Mouse (Mus musculus): ENCODE measurements around the gene Phf24. TPM values are rescaled to one million over a fixed set of nuclear protein-coding genes. Genes with fewer than 3 reads are reported as not detected.

Gene Phf24
- polyA plus RNA-seq, 1 experiment from 2014 or later = 1.6 TPM

- Histone ChIP-seq H3K36me3 (no peaks in the 10 kb centered on the region), H3K27ac (replicated peaks) (no peak overlapping the region), H3K4me1 (no peaks in the 10 kb centered on the region), H3K9me3 (replicated peaks) (no peaks in the 10 kb centered on the region), H3K4me3 (no peak overlapping the region), H3K27me3 (ENCODE audit: low read depth, poor library complexity, severe bottlenecking) (no peaks in the 10 kb centered on the region)
- DNase-seq (ENCODE audit: low spot score) = no peak
- 93% methylated on average over 6 of the region's 6 CpGs for WGBS
These were observed 27.7 kb upstream of the Phf24 start for GRCm38 (mm10) chr4:42888806-42889205.

DNA sequence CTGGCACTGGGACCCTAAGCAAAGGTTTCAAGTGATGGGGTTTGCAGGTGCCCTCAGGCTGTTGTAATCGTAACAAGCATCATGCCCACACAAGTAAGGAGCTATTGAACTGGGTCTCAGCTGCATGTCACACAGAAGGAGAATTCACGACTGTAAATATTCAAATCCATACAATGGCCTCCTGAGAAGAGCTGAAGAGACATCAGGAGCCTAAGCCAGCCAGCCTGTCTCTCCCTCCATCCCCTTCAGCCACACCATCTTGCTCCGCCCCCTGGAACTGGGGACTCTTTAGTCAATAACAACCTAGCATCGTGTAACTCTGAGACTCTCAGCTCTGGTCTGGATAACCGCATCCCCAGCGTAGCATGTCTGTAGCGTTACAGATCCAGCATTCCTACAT is 25.3 kb upstream of the Phf24 start:
- no peak for DNase-seq (ENCODE audit: low spot score)

GRCm38 (mm10) chr4:42895118-42895517 is 21.3 kb upstream of the Phf24 start:
- Histone ChIP-seq H3K4me3 (no peak overlapping the region), H3K4me1 (peaks cover 11% of the 10 kb centered on the region), H3K27ac (replicated peaks) (no peak overlapping the region), H3K9me3 (replicated peaks) (no peaks in the 10 kb centered on the region), H3K27me3 (ENCODE audit: low read depth, poor library complexity, severe bottlenecking) (no peaks in the 10 kb centered on the region), H3K36me3 (no peaks in the 10 kb centered on the region)
- DNase-seq (ENCODE audit: low spot score) = no peak
- 74% methylated on average over 7 of the region's 7 CpGs for WGBS

More for the DNA sequence above, 25.3 kb upstream of the Phf24 start:
- H3K27me3 ChIP-seq (ENCODE audit: low read depth, poor library complexity, severe bottlenecking) = no peaks in the 10 kb centered on the region
- H3K36me3 ChIP-seq = no peaks in the 10 kb centered on the region
- 0 out of 2 replicates have a peak, but pooled peaks cover 3% of the 10 kb centered on the region for H3K4me1 ChIP-seq
- 71% methylated on average over 7 of the region's 7 CpGs for WGBS
- H3K4me3 ChIP-seq = no peak overlapping the region
- no peaks in the 10 kb centered on the region for H3K9me3 ChIP-seq (replicated peaks)
- no peak overlapping the region for H3K27ac ChIP-seq (replicated peaks)

DNA sequence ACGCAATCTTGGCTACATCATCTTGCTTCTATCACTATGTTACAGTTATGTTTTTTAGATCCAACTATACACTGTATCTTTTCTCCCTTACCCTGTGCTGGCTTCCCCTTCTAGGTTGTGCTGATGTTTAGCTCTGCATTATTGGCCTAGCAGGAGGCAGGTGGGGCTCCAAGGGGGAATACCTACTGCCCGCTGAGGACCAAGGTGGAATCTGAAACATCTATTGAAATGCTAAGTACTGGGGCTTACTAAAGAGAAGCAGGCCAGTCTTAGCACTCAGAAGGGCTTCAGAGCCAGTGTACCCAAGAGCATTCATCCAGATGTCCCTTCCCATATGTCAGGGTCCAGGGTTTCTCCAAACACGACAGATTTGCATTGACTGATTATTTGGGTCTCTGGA is 17.5 kb upstream of the Phf24 start:
- Histone ChIP-seq H3K27me3 (ENCODE audit: low read depth, poor library complexity, severe bottlenecking) (no peaks in the 10 kb centered on the region), H3K27ac (replicated peaks) (no peak overlapping the region), H3K4me1 (peaks cover 11% of the 10 kb centered on the region), H3K36me3 (no peaks in the 10 kb centered on the region), H3K4me3 (no peak overlapping the region), H3K9me3 (replicated peaks) (no peaks in the 10 kb centered on the region)
- DNase-seq (ENCODE audit: low spot score) = no peak
- WGBS = 29% methylated on average over 3 of the region's 3 CpGs

DNA sequence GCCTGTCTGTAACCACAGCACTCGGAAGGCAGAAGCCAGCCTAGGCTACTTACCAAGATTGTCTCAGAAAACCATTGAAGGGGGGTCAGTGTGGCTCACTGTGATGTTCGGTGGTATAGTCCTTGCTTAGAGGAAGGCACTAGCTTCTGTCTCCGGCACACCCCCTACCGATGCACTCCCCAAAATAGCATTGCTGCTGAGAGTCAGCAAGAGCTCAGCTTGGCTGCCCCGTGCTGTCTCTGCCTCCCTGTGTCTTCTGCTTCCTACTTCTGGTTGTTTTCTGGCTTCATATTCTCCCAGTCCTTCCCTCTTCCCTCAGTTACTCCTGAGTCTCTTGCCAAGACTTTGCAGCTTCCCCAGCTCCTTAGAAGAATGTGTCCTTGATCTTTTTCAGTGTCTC is 15.6 kb upstream of the Phf24 start:
- H3K4me3 ChIP-seq = no peak overlapping the region
- H3K27me3 ChIP-seq (ENCODE audit: low read depth, poor library complexity, severe bottlenecking) = no peaks in the 10 kb centered on the region
- H3K9me3 ChIP-seq (replicated peaks) = no peaks in the 10 kb centered on the region
- H3K27ac ChIP-seq (replicated peaks) = no peak overlapping the region
- 70% methylated on average over 5 of the region's 5 CpGs for WGBS
- peaks cover 15% of the 10 kb centered on the region for H3K4me1 ChIP-seq
- no peaks in the 10 kb centered on the region for H3K36me3 ChIP-seq
- DNase-seq (ENCODE audit: low spot score) = no peak

GRCm38 (mm10) chr4:42902174-42902573 is 14.3 kb upstream of the Phf24 start:
- 66% methylated on average over 9 of the region's 9 CpGs for WGBS

DNA sequence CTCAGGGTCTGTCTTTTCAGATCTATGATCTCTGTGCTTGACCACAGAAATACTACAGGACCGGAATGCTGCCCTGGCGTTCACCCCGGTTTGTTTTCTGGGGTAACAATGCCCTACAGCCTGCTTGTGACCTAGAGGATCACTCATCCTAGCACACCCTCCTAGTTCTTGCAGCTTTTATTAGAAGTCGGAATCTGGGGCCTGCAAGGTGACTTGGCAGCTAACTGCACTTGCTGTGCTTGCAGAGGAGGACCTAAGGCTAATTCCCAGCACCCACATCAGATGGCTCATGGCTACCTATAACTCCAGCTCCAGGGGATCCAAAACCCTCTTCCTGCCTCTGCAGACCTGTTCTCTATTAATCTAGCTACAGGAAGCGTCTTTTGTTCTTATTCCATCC is 13.7 kb upstream of the Phf24 start:
- Histone ChIP-seq H3K36me3 (no peaks in the 10 kb centered on the region), H3K9me3 (replicated peaks) (no peaks in the 10 kb centered on the region), H3K27me3 (ENCODE audit: low read depth, poor library complexity, severe bottlenecking) (no peaks in the 10 kb centered on the region), H3K4me1 (peaks cover 15% of the 10 kb centered on the region), H3K27ac (replicated peaks) (no peak overlapping the region), H3K4me3 (no peak overlapping the region)
- no peak for DNase-seq (ENCODE audit: low spot score)
- WGBS = 89% methylated on average over 5 of the region's 5 CpGs

More at GRCm38 (mm10) chr4:42902174-42902573, 14.3 kb upstream of the Phf24 start:
- no peak overlapping the region for H3K27ac ChIP-seq (replicated peaks)
- no peaks in the 10 kb centered on the region for H3K27me3 ChIP-seq (ENCODE audit: low read depth, poor library complexity, severe bottlenecking)
- peaks cover 15% of the 10 kb centered on the region for H3K4me1 ChIP-seq
- no peak overlapping the region for H3K4me3 ChIP-seq
- H3K36me3 ChIP-seq = no peaks in the 10 kb centered on the region
- H3K9me3 ChIP-seq (replicated peaks) = no peaks in the 10 kb centered on the region
- no peak for DNase-seq (ENCODE audit: low spot score)

- Histone ChIP-seq H3K27ac (replicated peaks) (no peak overlapping the region), H3K4me3 (no peak overlapping the region), H3K4me1 (peaks cover 10% of the 10 kb centered on the region), H3K9me3 (replicated peaks) (no peaks in the 10 kb centered on the region), H3K36me3 (no peaks in the 10 kb centered on the region), H3K27me3 (ENCODE audit: low read depth, poor library complexity, severe bottlenecking) (no peaks in the 10 kb centered on the region)
- 79% methylated on average over 1 of the region's 1 CpGs for WGBS
- no peak for DNase-seq (ENCODE audit: low spot score)
These were observed 12.5 kb upstream of the Phf24 start for GRCm38 (mm10) chr4:42903942-42904341.

DNA sequence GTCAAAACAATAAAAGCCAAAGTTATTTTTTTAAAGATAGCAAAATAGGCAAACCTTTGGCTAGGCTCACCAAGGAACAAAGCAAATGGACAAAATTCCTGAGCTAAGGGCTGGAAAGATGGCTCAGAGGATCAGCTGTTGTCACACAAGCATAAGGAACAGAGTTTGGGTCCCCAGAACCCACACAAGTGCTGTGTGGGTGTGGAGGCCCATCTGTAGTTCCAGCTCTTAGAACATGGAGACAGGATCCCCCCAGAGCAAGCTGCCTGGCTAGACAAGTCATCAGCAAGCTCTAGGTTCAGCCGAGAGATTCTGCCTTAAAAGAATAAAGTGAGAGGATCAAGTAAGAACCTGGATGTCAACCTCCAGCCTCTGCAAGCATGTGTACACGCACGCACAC is 11.9 kb upstream of the Phf24 start:
- H3K27me3 ChIP-seq (ENCODE audit: low read depth, poor library complexity, severe bottlenecking) = no peaks in the 10 kb centered on the region
- 89% methylated on average over 3 of the region's 3 CpGs for WGBS
- no peaks in the 10 kb centered on the region for H3K36me3 ChIP-seq
- no peak for DNase-seq (ENCODE audit: low spot score)
- no peaks in the 10 kb centered on the region for H3K9me3 ChIP-seq (replicated peaks)
- peaks cover 6% of the 10 kb centered on the region; the same call in 1 of the 2 replicates for H3K4me1 ChIP-seq
- no peak overlapping the region for H3K4me3 ChIP-seq
- H3K27ac ChIP-seq (replicated peaks) = peak overlapping the region; percentile 55; the same call in 1 of the 2 replicates

GRCm38 (mm10) chr4:42904966-42905365 is 11.5 kb upstream of the Phf24 start:
- no peak for DNase-seq (ENCODE audit: low spot score)
- Histone ChIP-seq H3K27me3 (ENCODE audit: low read depth, poor library complexity, severe bottlenecking) (no peaks in the 10 kb centered on the region), H3K4me3 (no peak overlapping the region), H3K36me3 (no peaks in the 10 kb centered on the region), H3K27ac (replicated peaks) (peak overlapping the region; percentile 55), H3K9me3 (replicated peaks) (no peaks in the 10 kb centered on the region), H3K4me1 (peaks cover 6% of the 10 kb centered on the region; the same call in 1 of the 2 replicates)
- 57% methylated on average over 6 of the region's 6 CpGs for WGBS

- Histone ChIP-seq H3K4me3 (no peak overlapping the region), H3K4me1 (peaks cover 9% of the 10 kb centered on the region), H3K9me3 (replicated peaks) (no peaks in the 10 kb centered on the region), H3K36me3 (no peaks in the 10 kb centered on the region), H3K27ac (replicated peaks) (no peak overlapping the region), H3K27me3 (ENCODE audit: low read depth, poor library complexity, severe bottlenecking) (peaks cover 46% of the 10 kb centered on the region)
- WGBS = 53% methylated on average over 10 of the region's 10 CpGs
- DNase-seq (ENCODE audit: low spot score) = no peak
These were observed 3.1 kb upstream of the Phf24 start for GRCm38 (mm10) chr4:42913391-42913790.

DNA sequence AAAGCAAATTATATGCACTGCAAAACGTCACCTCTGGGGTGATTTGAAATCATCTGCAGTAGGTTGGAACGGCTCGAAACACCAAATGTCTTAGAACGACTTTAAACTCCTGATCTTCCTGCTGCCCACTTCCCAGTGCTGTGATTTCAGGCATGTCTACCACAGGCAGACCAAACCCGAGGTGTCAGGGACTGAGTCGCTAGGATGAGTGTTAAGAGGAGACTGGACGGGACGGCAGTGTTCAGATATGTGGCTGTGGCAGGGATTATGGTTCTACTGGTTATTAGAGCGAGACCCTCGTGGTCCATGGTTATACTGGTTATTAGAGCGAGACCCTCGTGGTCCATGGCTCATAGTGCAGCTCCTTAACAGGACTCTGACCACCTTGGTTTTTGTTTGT is 1.1 kb upstream of the Phf24 start:
- Histone ChIP-seq H3K4me3 (no peak overlapping the region), H3K27me3 (ENCODE audit: low read depth, poor library complexity, severe bottlenecking) (peaks cover 55% of the 10 kb centered on the region), H3K27ac (replicated peaks) (no peak overlapping the region), H3K9me3 (replicated peaks) (no peaks in the 10 kb centered on the region), H3K4me1 (peaks cover 9% of the 10 kb centered on the region), H3K36me3 (no peaks in the 10 kb centered on the region)
- WGBS = 86% methylated on average over 12 of the region's 12 CpGs
- DNase-seq (ENCODE audit: low spot score) = no peak

DNA sequence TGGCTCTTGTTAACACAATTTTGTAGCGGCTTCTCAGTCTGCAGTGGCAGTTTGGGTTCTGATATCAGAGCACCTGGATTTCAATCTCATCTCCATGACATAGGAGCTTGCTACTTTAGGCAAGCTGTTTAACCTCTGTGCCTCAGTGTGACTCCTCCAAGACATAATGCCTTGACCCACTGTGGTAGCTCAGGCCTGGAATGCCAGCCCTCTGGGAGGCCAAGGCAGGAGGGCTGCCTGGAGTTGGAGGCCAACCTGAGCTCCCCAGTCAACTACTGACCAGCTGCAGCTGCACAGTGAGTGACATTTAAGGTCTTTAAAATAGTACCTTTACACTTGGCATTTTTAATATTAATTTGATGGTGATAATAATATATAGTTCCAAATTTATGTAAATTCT is 494 bp upstream of the Phf24 start:
- H3K4me3 ChIP-seq = peak overlapping the region; percentile 73; the same call in 1 of the 2 replicates
- H3K9me3 ChIP-seq (replicated peaks) = no peaks in the 10 kb centered on the region
- whole genome bisulfite sequencing = 58% methylated on average over 1 of the region's 1 CpGs
- peaks cover 55% of the 10 kb centered on the region for H3K27me3 ChIP-seq (ENCODE audit: low read depth, poor library complexity, severe bottlenecking)
- no peaks in the 10 kb centered on the region for H3K36me3 ChIP-seq
- H3K27ac ChIP-seq (replicated peaks) = no peak overlapping the region
- peaks cover 9% of the 10 kb centered on the region for H3K4me1 ChIP-seq
- no peak for DNase-seq (ENCODE audit: low spot score)

GRCm38 (mm10) chr4:42917402-42917774 is 928 bp downstream of the Phf24 start:
- no peaks in the 10 kb centered on the region for H3K9me3 ChIP-seq (replicated peaks)
- H3K4me1 ChIP-seq = peaks cover 12% of the 10 kb centered on the region
- no peaks in the 10 kb centered on the region for H3K36me3 ChIP-seq
- 3% methylated on average over 26 of the region's 26 CpGs for WGBS
- peaks cover 55% of the 10 kb centered on the region for H3K27me3 ChIP-seq (ENCODE audit: low read depth, poor library complexity, severe bottlenecking)
- peak overlapping the region; percentile 79 for H3K27ac ChIP-seq (replicated peaks)
- peak; percentile 39 for DNase-seq (ENCODE audit: low spot score)
- H3K4me3 ChIP-seq = peak overlapping the region; percentile 73

Data from midbrain, embryonic 10.5 days (tissue).